ENCODE assay signal across 10 mouse cellular contexts in genomic region chr3:90613461-90614147, GRCm38 (mm10). TPM values are rescaled to one million over a fixed set of nuclear protein-coding genes. Genes with fewer than 3 reads are reported as not detected.
DNase-seq lines count a peak whose midpoint lies in the region; ATAC-seq and TF ChIP-seq lines count a peak whose summit lies in the region.
"Had no signal": no experiment of that assay in that cellular context is flagged by ENCODE, and none has a peak within 500 bp of the region (broad histone marks: within the 10 kb centered on the region; RNA-seq: fewer than 3 reads in every experiment).

No protein-coding gene starts in this region.

- H3K9ac ChIP-seq in forebrain, embryonic 11.5 days (ENCODE audit: low read length), result no peak overlapping the region
- H3K9ac ChIP-seq in limb, embryonic 13.5 days, result peak overlapping the region; percentile 58
- H3K9ac ChIP-seq in stomach, embryonic 16.5 days (ENCODE audit: low read length), result peak overlapping the region; percentile 70

- no peak for DNase-seq in spleen, adult 2 months (ENCODE audit: low read depth in 1 of 2, low spot score in 2 of 2)
- DNase-seq in spleen, postnatal 10 days (ENCODE audit: low spot score in 2 of 2), result no peak
- no peak for DNase-seq in forebrain, embryonic 11.5 days (ENCODE audit: low spot score)
- DNase-seq in cerebellum, postnatal 10 days, result no peak
- DNase-seq in cerebellum, postnatal 36 days, result no peak
- no peak for DNase-seq in kidney, postnatal 25 days

- no peaks in the 10 kb centered on the region for H3K27me3 ChIP-seq in spleen, adult 2 months (ENCODE audit: control insufficient read depth, insufficient read depth, low read length)
- H3K27me3 ChIP-seq in forebrain, embryonic 11.5 days (ENCODE audit: control insufficient read depth, insufficient read depth, low read length), result no peaks in the 10 kb centered on the region; the same call in 1 of the 2 replicates
- H3K27me3 ChIP-seq in limb, embryonic 13.5 days, result peaks cover 6% of the 10 kb centered on the region; the same call in 1 of the 2 replicates
- H3K27me3 ChIP-seq in stomach, embryonic 16.5 days (ENCODE audit: control insufficient read depth, insufficient read depth, low read length), result no peaks in the 10 kb centered on the region

- TF ChIP-seq POLR2A in spleen, adult 2 months (IDR thresholded peaks at IDR 0.05; ENCODE audit: low read depth, low read length), result no peak

- 43% methylated on average over 7 of the region's 7 CpGs for WGBS in spleen, adult 2 months
- WGBS in forebrain, embryonic 11.5 days, result 68% methylated on average over 7 of the region's 7 CpGs
- WGBS in limb, embryonic 13.5 days, result 55% methylated on average over 7 of the region's 7 CpGs
- WGBS in stomach, embryonic 16.5 days, result 60% methylated on average over 7 of the region's 7 CpGs

- peak overlapping the region; percentile 49 for H3K27ac ChIP-seq in spleen, adult 2 months (ENCODE audit: insufficient read depth, low read length)
- no peak overlapping the region for H3K27ac ChIP-seq in forebrain, embryonic 11.5 days (ENCODE audit: low read depth, low read length)
- no peak overlapping the region for H3K27ac ChIP-seq in limb, embryonic 13.5 days
- H3K27ac ChIP-seq in stomach, embryonic 16.5 days (ENCODE audit: low read length), result peak overlapping the region; percentile 93

- ATAC-seq in forebrain, embryonic 11.5 days (replicated peaks; ENCODE audit: low FRiP score), result no peak; the same call in 1 of the 2 replicates
- ATAC-seq in limb, embryonic 13.5 days (ENCODE audit: low FRiP score, low read depth), result no peak
- no peak for ATAC-seq in stomach, embryonic 16.5 days (ENCODE audit: insufficient read depth, low FRiP score)

- H3K36me3 ChIP-seq in spleen, adult 2 months (ENCODE audit: control insufficient read depth, insufficient read depth, low read length), result no peaks in the 10 kb centered on the region
- H3K36me3 ChIP-seq in forebrain, embryonic 11.5 days (ENCODE audit: control insufficient read depth, insufficient read depth, low read length), result no peaks in the 10 kb centered on the region
- no peaks in the 10 kb centered on the region for H3K36me3 ChIP-seq in limb, embryonic 13.5 days
- no peaks in the 10 kb centered on the region for H3K36me3 ChIP-seq in stomach, embryonic 16.5 days (ENCODE audit: control insufficient read depth, insufficient read depth, low read length)

- peaks cover 3% of the 10 kb centered on the region; the same call in 1 of the 2 replicates for H3K9me3 ChIP-seq in forebrain, embryonic 11.5 days (ENCODE audit: control insufficient read depth, low read length)
- H3K9me3 ChIP-seq in limb, embryonic 13.5 days, result peaks cover 5% of the 10 kb centered on the region; the same call in 1 of the 2 replicates
- 0 out of 2 replicates have a peak, but pooled peaks cover 3% of the 10 kb centered on the region for H3K9me3 ChIP-seq in stomach, embryonic 16.5 days (replicated peaks; ENCODE audit: control insufficient read depth, low read length)

- TF ChIP-seq CTCF in spleen, adult 2 months (IDR thresholded peaks at IDR 0.05; ENCODE audit: extremely low read depth, insufficient read depth, insufficient read length, insufficient replicate concordance), result no peak

- H3K4me1 ChIP-seq in spleen, adult 2 months (ENCODE audit: control insufficient read depth, insufficient read depth, insufficient read length), result peaks cover 27% of the 10 kb centered on the region; the same call in 1 of the 2 replicates
- peaks cover 5% of the 10 kb centered on the region; the same call in 1 of the 2 replicates for H3K4me1 ChIP-seq in forebrain, embryonic 11.5 days (replicated peaks; ENCODE audit: control insufficient read depth, insufficient read depth, low read length)
- H3K4me1 ChIP-seq in limb, embryonic 13.5 days, result peaks cover 20% of the 10 kb centered on the region
- H3K4me1 ChIP-seq in stomach, embryonic 16.5 days (ENCODE audit: control insufficient read depth, insufficient read depth, low read length), result peaks cover 20% of the 10 kb centered on the region

- peak overlapping the region; percentile 40 for H3K4me3 ChIP-seq in spleen, adult 2 months (ENCODE audit: extremely low read depth, insufficient read depth, insufficient read length)
- no peak overlapping the region for H3K4me3 ChIP-seq in forebrain, embryonic 11.5 days (ENCODE audit: low read depth, low read length)
- H3K4me3 ChIP-seq in limb, embryonic 13.5 days, result peak overlapping the region; percentile 41
- H3K4me3 ChIP-seq in stomach, embryonic 16.5 days (replicated peaks; ENCODE audit: low read length), result peak overlapping the region; percentile 48

- peak overlapping the region; percentile 71; the same call in 1 of the 2 replicates for H3K4me2 ChIP-seq in forebrain, embryonic 11.5 days (ENCODE audit: low read depth, low read length, severe bottlenecking)
- H3K4me2 ChIP-seq in limb, embryonic 13.5 days (replicated peaks), result peak overlapping the region; percentile 78
- peak overlapping the region; percentile 67 for H3K4me2 ChIP-seq in stomach, embryonic 16.5 days (ENCODE audit: low read depth, low read length)

RNA-seq across cellular contexts. Expression of gene S100a6, which starts 0.9 kb away (rescaled TPM):
- polyA plus RNA-seq in spleen, adult 2 months (2012; rRNA removed), result 90.6 and 121 TPM in 2 replicates
- 24.3 and 27.0 TPM in 2 replicates for polyA plus RNA-seq in forebrain, embryonic 11.5 days (2014; fragmentation: Nextera tagmentation; extraction: Ambion mirVana)
- polyA plus RNA-seq in limb, embryonic 13.5 days (2015; fragmentation: Nextera tagmentation; extraction: Ambion mirVana), result 58.5 and 64.0 TPM in 2 replicates
- 820 and 892 TPM in 2 replicates for polyA plus RNA-seq in stomach, embryonic 16.5 days (2015; fragmentation: Nextera tagmentation; extraction: Ambion mirVana)

RNA-seq across cellular contexts. Expression of gene S100a5, which starts 5.3 kb away (rescaled TPM):
- not detected in 2 replicates for polyA plus RNA-seq in spleen, adult 2 months (2012; rRNA removed)
- not detected in 2 replicates for polyA plus RNA-seq in forebrain, embryonic 11.5 days (2014; fragmentation: Nextera tagmentation; extraction: Ambion mirVana)
- not detected in 2 replicates for polyA plus RNA-seq in limb, embryonic 13.5 days (2015; fragmentation: Nextera tagmentation; extraction: Ambion mirVana)
- 4.5 and 5.2 TPM in 2 replicates for polyA plus RNA-seq in stomach, embryonic 16.5 days (2015; fragmentation: Nextera tagmentation; extraction: Ambion mirVana)
- polyA plus RNA-seq: brain, embryonic 14.5 days; liver, adult 2 months had no signal

RNA-seq across cellular contexts. Expression of gene S100a4, which starts 10.0 kb away (rescaled TPM):
- polyA plus RNA-seq in spleen, adult 2 months (2012; rRNA removed), result 43.5 and 68.3 TPM in 2 replicates
- 0.69 and 1.9 TPM in 2 replicates for polyA plus RNA-seq in forebrain, embryonic 11.5 days (2014; fragmentation: Nextera tagmentation; extraction: Ambion mirVana)
- 6.7 and 7.0 TPM in 2 replicates for polyA plus RNA-seq in limb, embryonic 13.5 days (2015; fragmentation: Nextera tagmentation; extraction: Ambion mirVana)
- polyA plus RNA-seq in stomach, embryonic 16.5 days (2015; fragmentation: Nextera tagmentation; extraction: Ambion mirVana), result 12.5 and 15.1 TPM in 2 replicates

RNA-seq across cellular contexts. Expression of gene Gm42674, which starts 11.9 kb away (rescaled TPM):
- polyA plus RNA-seq in spleen, adult 2 months (2012; rRNA removed), result not detected in 2 replicates
- not detected in 2 replicates for polyA plus RNA-seq in forebrain, embryonic 11.5 days (2014; fragmentation: Nextera tagmentation; extraction: Ambion mirVana)
- not detected in 2 replicates for polyA plus RNA-seq in limb, embryonic 13.5 days (2015; fragmentation: Nextera tagmentation; extraction: Ambion mirVana)
- not detected in 2 replicates for polyA plus RNA-seq in stomach, embryonic 16.5 days (2015; fragmentation: Nextera tagmentation; extraction: Ambion mirVana)
- polyA plus RNA-seq: brain, embryonic 14.5 days; liver, adult 2 months had no signal

RNA-seq across cellular contexts. Expression of gene S100a2, which starts 23.6 kb away (rescaled TPM):
- not detected in 2 replicates for polyA plus RNA-seq in spleen, adult 2 months (2012; rRNA removed)
- polyA plus RNA-seq in forebrain, embryonic 11.5 days (2014; fragmentation: Nextera tagmentation; extraction: Ambion mirVana), result not detected in 2 replicates
- polyA plus RNA-seq in limb, embryonic 13.5 days (2015; fragmentation: Nextera tagmentation; extraction: Ambion mirVana), result not detected in 2 replicates
- polyA plus RNA-seq in stomach, embryonic 16.5 days (2015; fragmentation: Nextera tagmentation; extraction: Ambion mirVana), result 0.93 and 1.3 TPM in 2 replicates
- polyA plus RNA-seq: brain, embryonic 14.5 days; liver, adult 2 months had no signal

Comparison
In these comparisons a context has a peak if more than half of its experiments do, and no peak if none do; other contexts are left out.
1. H3K27ac ChIP-seq: peak in spleen, adult 2 months (single experiment) and stomach, embryonic 16.5 days (single experiment); none in forebrain, embryonic 11.5 days (single experiment) and limb, embryonic 13.5 days (single experiment).
2. Peak in every context shown above with its lines, with median percentiles within 50 percentile points of each other: H3K4me2 ChIP-seq.